Mouse (Mus musculus): ENCODE results near the gene Pif1. TPM values are rescaled to one million over a fixed set of nuclear protein-coding genes. Genes with fewer than 3 reads are reported as not detected.

Pif1 gene
- polyA plus RNA-seq, 1 experiment from 2014 or later: 19.0 TPM

- Histone ChIP-seq H3K27ac (peak overlapping the region; percentile 45), H3K4me2 (peak overlapping the region; percentile 99), H3K9me3 (no peaks in the 10 kb centered on the region), H3K36me3 (no peaks in the 10 kb centered on the region), H3K4me3 (peak overlapping the region; percentile 75), H3K27me3 (peaks cover 43% of the 10 kb centered on the region), H3K4me1 (peaks cover 16% of the 10 kb centered on the region), H3K9ac (peak overlapping the region; percentile 64)
- WGBS: under 1% methylated on average over 36 of the region's 83 CpGs
- ATAC-seq (ENCODE audit: borderline replicate concordance, extremely low read depth, low FRiP score, low TSS enrichment): peak; percentile 93
Observed at GRCm38 (mm10) chr9:65629767-65630630, 43.0 kb downstream of the Pif1 start.

GRCm38 (mm10) chr9:65630631-65631353, 43.8 kb downstream of the Pif1 start:
- Histone ChIP-seq H3K27me3 (peaks cover 43% of the 10 kb centered on the region), H3K4me1 (peaks cover 16% of the 10 kb centered on the region), H3K36me3 (no peaks in the 10 kb centered on the region), H3K9ac (peak overlapping the region; percentile 64), H3K4me3 (peak overlapping the region; percentile 75), H3K9me3 (no peaks in the 10 kb centered on the region), H3K4me2 (peak overlapping the region; percentile 99), H3K27ac (peak overlapping the region; percentile 45)
- ATAC-seq (ENCODE audit: borderline replicate concordance, extremely low read depth, low FRiP score, low TSS enrichment): peak; percentile 79
- under 1% methylated on average over 67 of the region's 78 CpGs for WGBS

GRCm38 (mm10) chr9:65631354-65632021, 44.5 kb downstream of the Pif1 start:
- H3K4me3 ChIP-seq: peak overlapping the region; percentile 75
- peak overlapping the region; percentile 64 for H3K9ac ChIP-seq
- H3K4me1 ChIP-seq: peaks cover 16% of the 10 kb centered on the region
- ATAC-seq (ENCODE audit: borderline replicate concordance, extremely low read depth, low FRiP score, low TSS enrichment): no peak
- H3K27ac ChIP-seq: no peak overlapping the region
- peaks cover 39% of the 10 kb centered on the region for H3K27me3 ChIP-seq
- H3K36me3 ChIP-seq: no peaks in the 10 kb centered on the region
- no peaks in the 10 kb centered on the region for H3K9me3 ChIP-seq
- WGBS: 22% methylated on average over 16 of the region's 16 CpGs
- H3K4me2 ChIP-seq: peak overlapping the region; percentile 99

- Histone ChIP-seq H3K4me1 (peaks cover 10% of the 10 kb centered on the region), H3K27ac (no peak overlapping the region), H3K36me3 (no peaks in the 10 kb centered on the region), H3K4me3 (no peak overlapping the region), H3K9me3 (no peaks in the 10 kb centered on the region), H3K4me2 (no peak overlapping the region), H3K27me3 (peaks cover 11% of the 10 kb centered on the region; the same call in 1 of the 2 replicates), H3K9ac (no peak overlapping the region)
- no peak for ATAC-seq (ENCODE audit: borderline replicate concordance, extremely low read depth, low FRiP score, low TSS enrichment)
- 70% methylated on average over 1 of the region's 1 CpGs for WGBS
Observed at GRCm38 (mm10) chr9:65635766-65636165, 48.8 kb downstream of the Pif1 start.

GRCm38 (mm10) chr9:65636926-65637325, 50.0 kb downstream of the Pif1 start:
- 82% methylated on average over 4 of the region's 4 CpGs for WGBS
- Histone ChIP-seq H3K27me3 (no peaks in the 10 kb centered on the region), H3K4me2 (no peak overlapping the region), H3K9ac (no peak overlapping the region), H3K27ac (no peak overlapping the region), H3K9me3 (no peaks in the 10 kb centered on the region), H3K4me1 (0 out of 2 replicates have a peak, but pooled peaks cover 8% of the 10 kb centered on the region), H3K4me3 (no peak overlapping the region), H3K36me3 (no peaks in the 10 kb centered on the region)
- no peak for ATAC-seq (ENCODE audit: borderline replicate concordance, extremely low read depth, low FRiP score, low TSS enrichment)

GRCm38 (mm10) chr9:65639065-65639464, 52.1 kb downstream of the Pif1 start:
- H3K27ac ChIP-seq: no peak overlapping the region
- H3K4me2 ChIP-seq: no peak overlapping the region
- no peak overlapping the region for H3K4me3 ChIP-seq
- no peaks in the 10 kb centered on the region for H3K9me3 ChIP-seq
- 46% methylated on average over 5 of the region's 5 CpGs for WGBS
- H3K4me1 ChIP-seq: 0 out of 2 replicates have a peak, but pooled peaks cover 10% of the 10 kb centered on the region
- ATAC-seq (ENCODE audit: borderline replicate concordance, extremely low read depth, low FRiP score, low TSS enrichment): no peak
- H3K9ac ChIP-seq: no peak overlapping the region
- H3K27me3 ChIP-seq: no peaks in the 10 kb centered on the region
- H3K36me3 ChIP-seq: no peaks in the 10 kb centered on the region

GRCm38 (mm10) chr9:65640838-65641410, 54.0 kb downstream of the Pif1 start:
- Histone ChIP-seq H3K27ac (no peak overlapping the region), H3K9me3 (no peaks in the 10 kb centered on the region), H3K36me3 (no peaks in the 10 kb centered on the region), H3K4me2 (no peak overlapping the region), H3K27me3 (no peaks in the 10 kb centered on the region), H3K4me1 (peaks cover 12% of the 10 kb centered on the region; the same call in 1 of the 2 replicates), H3K9ac (no peak overlapping the region), H3K4me3 (no peak overlapping the region)
- 14% methylated on average over 5 of the region's 5 CpGs for WGBS
- 0 out of 2 replicates have a peak, but pooled peaks have one; percentile 55 for ATAC-seq (ENCODE audit: borderline replicate concordance, extremely low read depth, low FRiP score, low TSS enrichment)

- H3K4me1 ChIP-seq: peaks cover 17% of the 10 kb centered on the region; the same call in 1 of the 2 replicates
- ATAC-seq (ENCODE audit: borderline replicate concordance, extremely low read depth, low FRiP score, low TSS enrichment): no peak
- no peak overlapping the region for H3K9ac ChIP-seq
- H3K9me3 ChIP-seq: no peaks in the 10 kb centered on the region
- H3K4me2 ChIP-seq: no peak overlapping the region
- 20% methylated on average over 12 of the region's 12 CpGs for WGBS
- H3K27me3 ChIP-seq: no peaks in the 10 kb centered on the region
- no peak overlapping the region for H3K4me3 ChIP-seq
- no peak overlapping the region for H3K27ac ChIP-seq
- H3K36me3 ChIP-seq: no peaks in the 10 kb centered on the region
Observed at GRCm38 (mm10) chr9:65641446-65642052, 54.6 kb downstream of the Pif1 start.

- no peak overlapping the region for H3K4me3 ChIP-seq
- no peak for ATAC-seq (ENCODE audit: borderline replicate concordance, extremely low read depth, low FRiP score, low TSS enrichment)
Observed at GRCm38 (mm10) chr9:65642546-65642945, 55.6 kb downstream of the Pif1 start.

GRCm38 (mm10) chr9:65644960-65645359, 58.0 kb downstream of the Pif1 start:
- H3K27me3 ChIP-seq: no peaks in the 10 kb centered on the region
- H3K9ac ChIP-seq: no peak overlapping the region
- H3K27ac ChIP-seq: no peak overlapping the region
- no peaks in the 10 kb centered on the region for H3K9me3 ChIP-seq
- peaks cover 25% of the 10 kb centered on the region; the same call in 1 of the 2 replicates for H3K4me1 ChIP-seq
- no peaks in the 10 kb centered on the region for H3K36me3 ChIP-seq
- no peak for ATAC-seq (ENCODE audit: borderline replicate concordance, extremely low read depth, low FRiP score, low TSS enrichment)
- no peak overlapping the region for H3K4me3 ChIP-seq
- no peak overlapping the region for H3K4me2 ChIP-seq
- WGBS: 91% methylated on average over 4 of the region's 4 CpGs

More at GRCm38 (mm10) chr9:65642546-65642945, 55.6 kb downstream of the Pif1 start:
- no peak overlapping the region for H3K4me2 ChIP-seq
- no peaks in the 10 kb centered on the region for H3K9me3 ChIP-seq
- H3K27ac ChIP-seq: no peak overlapping the region
- H3K36me3 ChIP-seq: no peaks in the 10 kb centered on the region
- peaks cover 17% of the 10 kb centered on the region; the same call in 1 of the 2 replicates for H3K4me1 ChIP-seq
- H3K9ac ChIP-seq: no peak overlapping the region
- H3K27me3 ChIP-seq: no peaks in the 10 kb centered on the region

All from lung, embryonic 15.5 days (tissue).